Mouse (Mus musculus): ENCODE measurements around the gene Fblim1.
A peak's percentile ranks its signal among the peaks of the same experiment; 100 is the strongest.
"Not testable (repeated sequence)": the region's sequence is repeated elsewhere in the genome, so short reads cannot be mapped to it uniquely, and the experiment has no call there.

Gene Fblim1

DNA sequence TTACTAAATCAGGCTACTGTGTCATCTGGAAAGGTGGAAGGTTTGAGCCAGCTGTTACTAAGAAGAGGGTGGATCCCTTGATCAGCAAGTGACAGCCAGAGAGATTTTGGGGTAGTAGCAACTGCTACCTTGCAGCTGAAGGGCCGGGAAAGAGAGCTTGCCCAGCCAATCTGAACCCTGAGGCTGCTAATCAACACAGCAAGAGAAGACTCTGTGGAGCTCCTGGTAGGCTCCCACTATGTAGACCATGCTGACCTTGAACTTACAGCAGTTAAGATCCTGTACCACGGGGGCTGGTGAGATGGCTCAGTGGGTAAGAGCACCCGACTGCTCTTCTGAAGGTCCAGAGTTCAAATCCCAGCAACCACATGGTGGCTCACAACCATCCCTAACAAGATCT is 41.2 kb downstream of the Fblim1 start:
- DNase-seq: no peak

DNA sequence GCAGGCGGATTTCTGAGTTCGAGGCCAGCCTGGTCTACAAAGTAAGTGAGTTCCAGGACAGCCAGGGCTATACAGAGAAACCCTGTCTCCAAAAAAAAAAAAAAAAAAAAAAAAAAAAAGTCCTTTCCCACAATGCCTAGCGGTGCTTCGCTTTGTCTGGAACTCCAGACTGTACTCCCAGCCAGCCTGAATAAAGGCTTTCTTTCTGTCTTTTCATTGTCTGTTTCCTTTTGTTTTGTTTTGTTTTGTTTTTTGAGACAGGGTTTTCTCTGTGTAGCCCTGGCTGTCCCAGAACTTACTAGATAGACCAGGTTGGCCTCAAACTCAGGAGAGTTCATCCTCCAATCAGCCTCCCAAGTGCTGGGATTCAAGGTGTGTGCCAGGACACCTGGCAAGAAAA is 41.7 kb downstream of the Fblim1 start:
- DNase-seq: no peak

- peak; percentile 63 to 77 for DNase-seq
Measured at GRCm38 (mm10) chr4:141562281-141562680, 43.6 kb downstream of the Fblim1 start.

DNA sequence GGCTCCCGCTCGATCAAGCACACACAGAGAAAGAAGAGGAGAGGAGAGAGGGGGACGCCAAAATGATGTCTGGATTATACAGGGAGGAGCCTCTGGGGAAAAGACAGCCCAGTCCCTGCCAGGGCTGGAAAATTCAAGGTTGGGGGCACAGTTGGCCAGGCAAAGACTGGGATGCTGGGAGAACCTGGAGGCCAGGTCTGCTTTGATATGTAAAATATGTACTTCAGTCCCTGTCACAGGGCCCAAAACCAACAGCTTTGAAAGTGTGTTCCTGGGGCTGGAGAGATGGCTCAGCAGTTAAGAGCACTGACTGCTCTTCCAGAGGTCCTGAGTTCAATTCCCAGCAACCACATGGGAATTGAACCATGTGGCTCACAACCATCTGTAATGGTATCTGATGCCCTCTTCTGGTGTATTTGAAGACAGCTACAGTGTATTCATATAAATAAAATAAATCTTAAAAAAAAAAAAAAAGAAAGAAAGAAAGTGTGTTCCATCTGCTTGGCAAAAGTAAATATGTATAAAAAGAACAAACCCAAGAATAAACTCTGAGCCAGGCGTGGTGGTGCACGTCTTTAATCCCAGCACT is 44.5 kb downstream of the Fblim1 start:
- DNase-seq: not testable (repeated sequence)

- DNase-seq: peak; percentile 89 to 93
Measured at GRCm38 (mm10) chr4:141559898-141560263, 46.0 kb downstream of the Fblim1 start.

DNA sequence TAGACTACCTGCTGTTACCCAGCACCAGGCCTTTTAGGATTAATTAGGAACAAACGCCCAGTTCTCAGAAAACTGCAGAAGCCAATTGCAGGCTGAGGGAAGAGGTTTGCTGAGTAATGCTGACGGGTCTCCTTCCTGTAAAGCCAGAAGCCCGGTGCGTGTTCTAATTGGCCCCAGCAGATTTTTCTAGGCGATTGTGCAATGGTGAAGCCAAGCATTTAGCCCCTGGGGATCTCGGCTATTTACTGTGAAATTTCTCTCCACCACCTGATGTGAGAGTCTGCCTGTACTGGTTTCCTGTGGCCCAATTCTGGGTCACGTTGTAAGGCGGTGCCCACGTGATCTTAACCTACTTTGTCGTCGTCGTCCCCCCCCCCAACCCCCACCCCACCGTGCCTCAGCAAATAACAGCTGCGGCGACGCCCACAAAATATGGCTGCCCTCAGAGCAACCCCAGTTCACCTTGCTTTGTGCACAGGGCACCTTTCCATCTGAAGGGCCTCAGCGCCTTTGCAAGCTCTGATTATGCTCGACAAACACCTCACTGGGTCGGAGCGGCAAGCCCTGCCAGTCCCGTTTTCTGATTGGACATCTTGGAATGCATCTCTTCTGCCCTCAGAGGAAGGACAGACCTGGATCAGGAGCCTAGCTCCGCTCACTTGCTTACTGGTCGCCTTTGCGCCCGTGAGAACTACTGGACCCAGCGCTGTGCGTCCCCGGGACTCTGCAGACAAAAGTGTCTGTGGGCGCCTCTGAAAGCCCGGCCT is 46.6 kb downstream of the Fblim1 start:
- DNase-seq: peak; percentile 83 to 91

GRCm38 (mm10) chr4:141558658-141559057 is 47.2 kb downstream of the Fblim1 start:
- DNase-seq: no peak

- not testable (repeated sequence) for DNase-seq
Measured at GRCm38 (mm10) chr4:141556163-141556562, 49.7 kb downstream of the Fblim1 start.

- DNase-seq: not testable (repeated sequence)
Measured at GRCm38 (mm10) chr4:141554255-141554865, 51.5 kb downstream of the Fblim1 start.

DNA sequence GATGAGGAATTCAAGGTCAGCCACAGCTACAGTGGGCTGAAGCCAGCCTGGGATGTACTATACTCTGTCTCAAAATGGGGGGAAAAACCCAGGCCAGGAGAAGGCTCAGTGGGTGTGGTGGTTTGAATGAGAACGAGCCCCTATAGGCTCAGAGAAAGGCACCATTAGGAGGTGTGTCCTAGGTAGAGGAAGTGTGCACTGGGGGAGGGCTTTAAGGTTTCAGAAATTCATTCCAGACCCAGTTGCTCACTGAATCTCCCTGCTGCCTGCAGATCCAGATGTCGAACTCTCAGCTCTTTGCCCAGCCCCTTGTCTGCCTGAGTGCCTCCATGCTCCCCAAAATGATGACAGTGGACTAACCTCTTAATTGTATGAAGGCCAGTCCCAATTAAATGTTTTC is 53.4 kb downstream of the Fblim1 start:
- no peak for DNase-seq

- DNase-seq: no peak
Measured at GRCm38 (mm10) chr4:141547299-141547698, 58.6 kb downstream of the Fblim1 start.

- peak; percentile 90 for DNase-seq
Measured at GRCm38 (mm10) chr4:141546334-141547200, 59.3 kb downstream of the Fblim1 start.

DNA sequence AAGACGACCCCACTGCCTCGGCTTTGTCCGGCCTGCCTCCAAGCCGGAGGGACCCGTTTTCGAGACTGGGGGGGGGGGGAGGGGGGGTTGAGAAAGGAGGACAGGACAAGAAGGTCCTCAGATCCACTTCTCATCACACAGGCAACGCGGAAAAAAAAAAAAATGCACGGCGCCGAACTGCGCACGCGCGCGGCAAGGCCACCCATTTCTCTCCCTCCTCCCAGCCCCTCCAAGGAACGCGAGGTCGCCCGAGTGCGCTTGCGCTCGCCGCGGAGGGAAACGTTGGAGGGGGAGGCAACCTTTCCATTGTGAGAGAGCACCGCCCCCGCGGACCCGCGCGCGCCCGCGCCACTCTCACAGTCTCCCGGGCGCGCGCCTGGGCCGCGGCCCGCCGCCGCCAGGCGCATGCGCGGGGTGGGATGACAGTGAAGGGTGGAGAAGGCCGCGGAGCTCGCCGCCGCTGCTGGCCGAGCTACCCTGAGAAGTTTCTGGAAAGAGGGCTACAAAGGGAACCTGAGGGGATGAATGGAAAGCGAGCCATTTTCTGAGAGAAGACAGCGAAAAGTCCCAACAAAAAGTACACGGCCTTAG is 60.1 kb downstream of the Fblim1 start:
- peak; percentile 99 for DNase-seq

GRCm38 (mm10) chr4:141545071-141545742 is 60.7 kb downstream of the Fblim1 start:
- DNase-seq: peak; percentile 90 to 92

- no peak for DNase-seq
Measured at GRCm38 (mm10) chr4:141544536-141544935, 61.4 kb downstream of the Fblim1 start.

GRCm38 (mm10) chr4:141543593-141543992 is 62.3 kb downstream of the Fblim1 start:
- no peak for DNase-seq

DNA sequence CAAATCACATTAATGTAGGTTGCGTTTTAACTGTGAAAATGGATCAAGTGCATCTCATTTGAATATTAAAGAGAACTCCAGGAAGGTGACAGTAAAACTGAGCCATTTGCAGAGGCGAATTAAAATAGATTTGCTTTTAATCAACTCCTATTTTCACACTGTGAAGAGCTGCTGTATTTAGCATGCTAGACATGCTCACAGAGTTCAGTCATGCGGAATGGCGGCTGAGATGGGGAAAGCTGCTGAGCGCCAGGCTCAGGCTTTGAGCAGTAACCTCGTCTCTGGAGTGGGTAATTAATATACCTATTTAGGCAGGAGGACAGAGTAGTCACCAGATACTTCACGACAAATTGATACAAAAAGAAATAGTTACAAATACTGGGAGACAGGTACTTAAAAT is 64.0 kb downstream of the Fblim1 start:
- peak; percentile 56 to 66 for DNase-seq

DNA sequence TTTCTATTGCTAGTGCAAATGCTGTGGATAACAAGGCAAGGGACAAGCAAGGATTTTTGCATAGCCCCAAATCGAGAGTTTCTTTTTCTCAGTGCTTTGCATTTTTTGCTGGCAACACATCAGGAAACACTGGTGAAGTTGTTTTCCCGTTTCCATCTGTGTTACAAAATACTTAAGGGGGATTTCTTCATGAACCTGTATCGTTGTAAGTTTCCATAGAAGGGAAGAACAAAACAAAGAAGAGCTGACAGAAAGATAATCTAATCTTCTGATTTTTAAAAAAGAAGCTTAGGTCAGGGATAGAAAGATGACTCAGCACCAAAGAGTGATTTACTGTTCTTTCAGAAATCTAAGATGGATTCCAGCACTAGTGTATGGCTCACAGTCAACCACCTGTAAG is 65.1 kb downstream of the Fblim1 start:
- no peak for DNase-seq

- DNase-seq: no peak
Measured at GRCm38 (mm10) chr4:141539213-141539767, 66.6 kb downstream of the Fblim1 start.

- peak; percentile 95 to 96 for DNase-seq
Measured at GRCm38 (mm10) chr4:141538408-141539212, 67.3 kb downstream of the Fblim1 start, which contains the start of gene Spen. Gene Spen (minus strand): TSS chr4:141538597.

Measured in kidney, postnatal 36 days (tissue).